Mouse (Mus musculus): ENCODE results near the gene Pibf1. TPM values are rescaled to one million over a fixed set of nuclear protein-coding genes. Genes with fewer than 3 reads are reported as not detected.

Gene Pibf1
- total RNA-seq, 2 experiments from 2014 or later: 4.9 to 7.5 TPM

- DNase-seq: no peak
- intact Hi-C loops (cut with DNase I): no loop called here
Measured at GRCm38 (mm10) chr14:99136297-99136696, 37.1 kb downstream of the Pibf1 start.

- intact Hi-C loops (cut with DNase I): loop anchor here (5.0 kb wide), 1 partner anchor 752 kb away; no protein-coding TSS in a partner anchor
- DNase-seq: no peak
Measured at GRCm38 (mm10) chr14:99140036-99140435, 40.8 kb downstream of the Pibf1 start.

GRCm38 (mm10) chr14:99141786-99142633 lies 42.8 kb downstream of the Pibf1 start:
- peak; percentile 65 to 73 for DNase-seq
- intact Hi-C loops (cut with DNase I): loop anchor here (5.0 kb wide), 1 partner anchor 750 kb away; no protein-coding TSS in a partner anchor

GRCm38 (mm10) chr14:99146841-99147240 lies 47.6 kb downstream of the Pibf1 start:
- intact Hi-C loops (cut with DNase I): no loop called here

GRCm38 (mm10) chr14:99152683-99153082 lies 53.5 kb downstream of the Pibf1 start:
- no peak for DNase-seq
- intact Hi-C loops (cut with DNase I): no loop called here

More at GRCm38 (mm10) chr14:99146841-99147240, 47.6 kb downstream of the Pibf1 start:
- DNase-seq: no peak

- no peak for DNase-seq
Measured at GRCm38 (mm10) chr14:99159940-99160339, 60.7 kb downstream of the Pibf1 start.

GRCm38 (mm10) chr14:99163051-99163450 lies 63.8 kb downstream of the Pibf1 start:
- intact Hi-C loops (cut with DNase I): no loop called here

More at GRCm38 (mm10) chr14:99159940-99160339, 60.7 kb downstream of the Pibf1 start:
- intact Hi-C loops (cut with DNase I): no loop called here

GRCm38 (mm10) chr14:99174138-99174745 lies 75.0 kb downstream of the Pibf1 start:
- no peak for DNase-seq
- intact Hi-C loops (cut with DNase I): no loop called here

More at GRCm38 (mm10) chr14:99163051-99163450, 63.8 kb downstream of the Pibf1 start:
- no peak for DNase-seq

GRCm38 (mm10) chr14:99176559-99176958 lies 77.3 kb downstream of the Pibf1 start:
- no peak for DNase-seq
- intact Hi-C loops (cut with DNase I): no loop called here

- intact Hi-C loops (cut with DNase I): no loop called here
- DNase-seq: peak in 1 of 2 experiments; percentile 26
Measured at GRCm38 (mm10) chr14:99190153-99190790, 91.0 kb downstream of the Pibf1 start.

GRCm38 (mm10) chr14:99205865-99206264 lies 106.6 kb downstream of the Pibf1 start:
- no peak for DNase-seq
- intact Hi-C loops (cut with DNase I): no loop called here

GRCm38 (mm10) chr14:99206591-99206990 lies 107.4 kb downstream of the Pibf1 start:
- intact Hi-C loops (cut with DNase I): no loop called here
- DNase-seq: no peak

- intact Hi-C loops (cut with DNase I): no loop called here
- DNase-seq: no peak
Measured at GRCm38 (mm10) chr14:99210431-99210830, 111.2 kb downstream of the Pibf1 start.

GRCm38 (mm10) chr14:99218396-99219012 lies 119.3 kb downstream of the Pibf1 start:
- intact Hi-C loops (cut with DNase I): no loop called here
- DNase-seq: no peak

- intact Hi-C loops (cut with DNase I): no loop called here
- no peak for DNase-seq
Measured at GRCm38 (mm10) chr14:99219757-99220171, 120.5 kb downstream of the Pibf1 start.

GRCm38 (mm10) chr14:99225929-99226328 lies 126.7 kb downstream of the Pibf1 start:
- no peak for DNase-seq
- intact Hi-C loops (cut with DNase I): no loop called here

- intact Hi-C loops (cut with DNase I): no loop called here
- DNase-seq: no peak
Measured at GRCm38 (mm10) chr14:99229071-99229780, 130.0 kb downstream of the Pibf1 start.

GRCm38 (mm10) chr14:99233056-99233455 lies 133.8 kb downstream of the Pibf1 start:
- DNase-seq: no peak
- intact Hi-C loops (cut with DNase I): loop anchor here (5.0 kb wide), 1 partner anchor 36 kb away; no protein-coding TSS in a partner anchor

- intact Hi-C loops (cut with DNase I): no loop called here
- DNase-seq: no peak
Measured at GRCm38 (mm10) chr14:99237115-99237514, 137.9 kb downstream of the Pibf1 start.

GRCm38 (mm10) chr14:99240563-99240962 lies 141.3 kb downstream of the Pibf1 start:
- intact Hi-C loops (cut with DNase I): no loop called here

More at GRCm38 (mm10) chr14:99240563-99240962, 141.3 kb downstream of the Pibf1 start:
- no peak for DNase-seq

All from gastrocnemius, postnatal 36 days (tissue).